Mouse (Mus musculus) retina, adult 2 months (tissue): ENCODE measurements around the gene Ntsr1.

ENCODE experiments used
- DNase-seq: peaks from one replicate; pipeline ENCODE4 v3.0.0-alpha.2; 2012; ENCODE audit warnings: low read depth, low spot score

Ntsr1 gene

GRCm38 (mm10) chr2:180562146-180562545 lies 62.4 kb downstream of the Ntsr1 start:
- DNase-seq, result no peak

DNA sequence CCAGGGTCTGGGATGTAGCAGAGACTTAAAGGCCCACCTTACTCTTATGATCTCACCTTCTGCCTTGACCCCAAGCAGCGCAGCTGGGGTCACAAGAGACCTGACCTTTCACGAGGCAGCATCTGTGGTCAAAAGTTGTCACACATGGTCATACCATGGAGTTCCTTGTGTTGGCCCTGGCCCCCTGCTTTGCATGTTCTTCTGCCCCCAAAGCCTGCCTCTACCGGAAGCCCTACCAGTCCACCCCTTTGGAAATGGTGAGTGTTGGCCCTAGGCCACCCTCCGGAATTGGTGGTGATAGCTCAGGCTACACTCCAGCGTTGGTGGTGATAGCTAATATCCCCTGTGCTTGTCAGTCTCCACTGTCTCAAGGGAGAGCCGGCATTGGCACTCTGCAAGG lies 63.5 kb downstream of the Ntsr1 start:
- no peak for DNase-seq

- no peak for DNase-seq
These were observed 64.1 kb downstream of the Ntsr1 start for GRCm38 (mm10) chr2:180563841-180564240.

DNA sequence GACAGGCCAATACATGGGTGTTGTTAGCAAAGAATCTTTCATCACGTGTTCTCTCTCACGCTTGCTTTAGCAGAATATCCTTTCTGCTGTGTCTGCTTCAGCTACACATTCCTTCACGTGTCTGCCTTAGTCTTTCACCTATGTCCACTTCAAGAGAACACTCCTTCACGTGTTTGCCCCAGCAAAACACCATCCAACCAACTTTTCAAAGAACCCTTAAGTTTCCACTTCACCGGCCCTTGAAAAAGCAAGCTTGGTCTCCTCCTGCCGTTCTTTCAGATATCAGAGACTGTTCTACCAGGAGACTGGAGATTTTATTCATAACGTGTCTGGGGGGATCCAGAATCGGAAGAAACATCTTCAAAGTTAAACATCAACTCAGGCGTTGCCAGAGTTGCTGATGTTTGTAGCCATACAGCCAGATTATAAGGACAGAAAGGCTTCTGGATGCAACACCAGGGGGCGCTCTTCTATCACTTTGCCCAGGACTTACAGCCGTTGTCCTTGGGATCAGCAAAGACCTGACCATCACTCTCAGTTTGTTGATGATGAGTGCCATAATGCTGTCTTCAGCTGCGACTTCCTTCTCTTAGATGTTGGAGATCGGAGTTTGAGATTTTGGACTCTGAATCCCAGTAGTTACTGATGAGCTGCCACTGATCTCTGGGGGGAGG lies 66.6 kb downstream of the Ntsr1 start:
- peak; percentile 60 for DNase-seq

GRCm38 (mm10) chr2:180569028-180569643 lies 69.4 kb downstream of the Ntsr1 start:
- DNase-seq, result no peak

DNA sequence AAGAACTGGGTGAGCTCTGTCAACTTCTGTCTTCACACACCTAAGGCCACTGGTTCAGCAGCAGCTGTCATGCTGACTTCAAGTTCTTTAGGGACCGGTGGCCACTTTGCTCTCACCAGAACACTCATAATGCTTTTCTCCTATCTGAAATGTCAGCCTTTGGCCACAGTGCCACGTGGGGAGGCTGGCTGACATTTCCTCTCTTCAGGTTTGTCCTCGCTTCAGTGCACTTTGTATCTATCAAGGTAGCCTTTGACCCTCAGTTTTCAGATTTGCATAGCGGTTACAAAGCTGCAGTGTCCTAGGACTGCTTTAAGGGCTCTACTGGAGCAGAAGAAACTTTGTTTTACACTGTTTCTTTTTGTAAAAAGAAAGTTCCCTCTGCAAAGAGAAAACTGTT lies 76.7 kb downstream of the Ntsr1 start:
- no peak for DNase-seq

DNA sequence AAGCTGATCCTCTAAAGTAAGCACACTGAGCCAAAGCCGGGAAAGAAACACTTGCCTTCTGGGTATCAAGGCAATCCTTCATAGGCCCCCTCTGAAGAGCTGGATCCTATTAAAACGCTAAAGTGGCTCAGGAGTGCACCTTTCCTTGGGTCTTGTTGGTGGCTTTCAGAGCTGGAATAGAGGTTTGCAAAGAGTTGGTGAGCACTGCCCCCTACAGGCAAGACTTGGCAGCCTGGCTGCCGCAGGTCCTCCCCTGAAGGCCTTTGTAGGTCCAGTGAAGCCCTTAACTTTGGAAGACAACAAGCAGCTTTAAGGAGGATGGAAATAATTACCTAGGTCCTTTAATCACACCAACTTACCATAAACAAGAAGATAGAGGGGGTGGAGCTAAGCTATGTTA lies 78.9 kb downstream of the Ntsr1 start:
- DNase-seq, result peak; percentile 62

- DNase-seq, result no peak
These were observed 81.2 kb downstream of the Ntsr1 start, which contains the start of gene Mrgbp for GRCm38 (mm10) chr2:180581002-180581401. Gene Mrgbp (plus strand): TSS chr2:180581304.

GRCm38 (mm10) chr2:180582481-180583153 lies 82.8 kb downstream of the Ntsr1 start:
- peak; percentile 84 for DNase-seq

- DNase-seq, result no peak
These were observed 83.4 kb downstream of the Ntsr1 start for GRCm38 (mm10) chr2:180583154-180583507.

- no peak for DNase-seq
These were observed 89.0 kb downstream of the Ntsr1 start for GRCm38 (mm10) chr2:180588736-180589122.

GRCm38 (mm10) chr2:180589123-180589831 lies 89.5 kb downstream of the Ntsr1 start, which contains the start of gene Ogfr:
Gene Ogfr (plus strand): TSS chr2:180589245.
- DNase-seq, result peak; percentile 59
